Mouse (Mus musculus) layer of hippocampus, postnatal 36 days (tissue): ENCODE measurements around the gene Prame. TPM values are rescaled to one million over a fixed set of nuclear protein-coding genes. Genes with fewer than 3 reads are reported as not detected.
"Not testable (repeated sequence)": the region's sequence is repeated elsewhere in the genome, so short reads cannot be mapped to it uniquely, and the experiment has no call there.

ENCODE experiments used
- DNase-seq, 2 experiments: peaks; one replicate each; pipeline ENCODE4 v3.0.0; 2022
- total RNA-seq, 2 experiments: library from RNA; stranded (reverse); gene quantifications; 2 replicates each; pipeline ENCODE4 v1.2.3; 2021

Gene Prame
- total RNA-seq, result not detected

DNA sequence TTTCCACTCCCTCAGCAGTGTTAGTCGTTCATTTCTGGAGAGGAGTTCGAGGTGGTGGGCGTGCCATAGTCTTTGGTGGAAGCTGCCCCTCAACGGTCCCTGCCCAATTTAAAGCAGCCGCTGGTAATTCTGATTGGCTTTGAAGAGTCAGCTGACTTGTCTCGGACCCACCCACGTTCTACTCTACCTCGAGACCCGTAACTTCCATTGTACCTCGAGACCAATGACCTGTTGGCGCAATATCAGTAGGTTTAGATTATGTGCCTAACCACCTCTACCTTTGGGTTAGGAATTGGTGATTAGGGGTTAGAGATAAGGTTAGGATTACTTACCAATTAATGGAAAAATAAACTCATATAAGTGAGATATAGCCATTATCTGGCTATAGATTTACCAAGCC, at the start of gene Prame:
Gene Prame, minus strand, starts transcription at position 101 of the 400 bp plus-strand sequence.
- DNase-seq, result no peak

DNA sequence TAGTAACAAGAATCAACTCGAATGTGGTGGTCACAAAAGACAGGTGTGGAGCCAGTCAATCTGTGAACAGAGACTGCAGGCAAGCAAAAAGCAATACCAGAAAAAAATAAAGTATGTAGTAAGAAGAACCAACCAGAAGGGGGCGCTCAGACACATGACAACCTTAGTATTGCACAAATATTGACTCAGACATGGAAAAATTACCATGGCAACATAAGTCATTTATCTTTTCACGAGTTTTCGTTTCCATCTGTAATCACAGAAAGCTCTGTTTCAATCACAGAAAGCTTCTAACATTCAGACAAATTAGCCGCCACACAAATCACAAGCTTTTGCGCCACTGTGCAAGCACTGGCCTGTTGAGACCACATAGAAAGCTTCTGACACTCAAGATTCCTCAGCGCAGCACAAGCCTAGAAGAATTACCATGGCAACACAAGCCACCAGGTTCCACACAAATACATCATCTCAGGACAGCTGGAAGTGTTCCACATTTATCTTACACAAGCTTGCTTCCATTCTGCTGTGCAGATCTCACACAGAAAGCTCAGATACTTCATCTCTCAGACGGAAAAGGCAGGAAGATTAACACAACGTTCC, 24.8 kb upstream of the Prame start:
- DNase-seq, result peak; percentile 14 to 25

DNA sequence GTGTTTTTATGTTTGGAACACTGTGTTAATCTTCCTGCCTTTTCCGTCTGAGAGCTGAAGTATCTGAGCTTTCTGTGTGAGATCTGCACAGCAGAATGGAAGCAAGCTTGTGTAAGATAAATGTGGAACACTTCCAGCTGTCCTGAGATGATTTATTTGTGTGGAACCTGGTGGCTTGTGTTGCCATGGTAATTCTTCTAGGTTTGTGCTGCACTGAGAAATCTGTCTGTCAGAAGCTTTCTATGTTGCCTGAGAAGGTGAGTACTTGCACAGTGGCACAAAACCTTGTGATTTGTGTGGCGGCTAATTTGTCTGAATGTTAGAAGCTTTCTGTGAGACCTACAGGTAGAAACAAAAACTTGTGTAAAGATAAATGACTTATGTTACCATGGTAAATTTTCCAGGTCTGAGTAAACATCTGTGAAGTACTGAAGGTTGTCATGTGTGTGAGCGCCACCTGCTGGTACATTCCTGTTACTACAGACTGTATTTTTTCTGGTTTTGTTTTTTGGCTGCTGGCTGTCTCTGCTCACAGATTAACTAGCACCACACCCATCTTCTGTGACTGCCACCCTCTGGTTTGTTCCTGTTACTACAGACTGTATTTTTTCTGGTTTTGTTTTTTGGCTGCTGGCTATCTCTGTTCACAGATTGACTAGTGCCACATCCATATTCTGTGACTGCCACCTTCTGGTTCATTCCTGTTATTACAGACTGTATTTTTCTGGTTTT, 26.0 kb downstream of the Prame start:
- DNase-seq, result peak; percentile 12

- DNase-seq, result no peak
Observed at GRCm38 (mm10) chrX:135598677-135599076, 28.8 kb downstream of the Prame start, which contains the start of gene Nxf7. Gene Nxf7 (minus strand): TSS chrX:135598777.

DNA sequence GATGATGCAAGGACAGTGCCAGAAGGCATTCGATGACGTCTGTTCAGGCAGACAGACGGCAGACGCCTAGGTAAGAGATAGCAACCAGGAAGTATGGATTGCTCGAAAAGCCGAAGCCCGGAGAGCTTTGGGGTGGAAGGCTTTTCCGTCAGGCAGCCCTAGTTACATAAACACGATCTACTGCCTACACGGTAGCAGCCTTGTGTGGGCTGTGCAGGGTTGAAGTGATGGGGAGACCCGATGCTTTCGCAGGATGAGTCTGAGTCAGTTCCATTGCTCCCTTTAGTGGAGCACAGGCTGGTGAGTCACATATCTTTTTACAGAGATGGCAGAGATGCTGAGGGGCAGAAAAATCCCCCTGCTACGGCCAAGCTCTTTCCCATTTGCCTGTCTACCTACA, 29.4 kb downstream of the Prame start:
- DNase-seq, result peak; percentile 9 to 19

DNA sequence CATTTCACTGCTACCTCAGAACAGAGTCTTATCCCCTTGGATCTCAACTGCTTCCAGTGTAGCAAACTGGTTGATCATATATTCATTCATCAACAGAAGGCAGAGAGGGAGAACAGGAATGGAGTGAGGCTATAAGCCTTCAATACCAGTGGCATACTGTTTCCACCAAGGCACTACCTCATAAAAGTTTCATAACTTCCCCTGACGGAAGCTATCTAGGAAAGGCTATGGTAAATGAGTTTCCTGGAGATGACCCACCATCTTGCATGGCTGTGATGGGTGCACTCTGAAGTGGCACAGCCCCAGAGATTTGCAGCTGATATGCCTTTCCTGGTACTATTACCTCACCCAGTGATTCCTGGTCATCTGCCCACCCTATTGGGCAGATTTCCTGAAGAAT, 51.1 kb downstream of the Prame start:
- DNase-seq, result no peak

GRCm38 (mm10) chrX:135574958-135575628, 52.4 kb downstream of the Prame start:
- not testable (repeated sequence) for DNase-seq

DNA sequence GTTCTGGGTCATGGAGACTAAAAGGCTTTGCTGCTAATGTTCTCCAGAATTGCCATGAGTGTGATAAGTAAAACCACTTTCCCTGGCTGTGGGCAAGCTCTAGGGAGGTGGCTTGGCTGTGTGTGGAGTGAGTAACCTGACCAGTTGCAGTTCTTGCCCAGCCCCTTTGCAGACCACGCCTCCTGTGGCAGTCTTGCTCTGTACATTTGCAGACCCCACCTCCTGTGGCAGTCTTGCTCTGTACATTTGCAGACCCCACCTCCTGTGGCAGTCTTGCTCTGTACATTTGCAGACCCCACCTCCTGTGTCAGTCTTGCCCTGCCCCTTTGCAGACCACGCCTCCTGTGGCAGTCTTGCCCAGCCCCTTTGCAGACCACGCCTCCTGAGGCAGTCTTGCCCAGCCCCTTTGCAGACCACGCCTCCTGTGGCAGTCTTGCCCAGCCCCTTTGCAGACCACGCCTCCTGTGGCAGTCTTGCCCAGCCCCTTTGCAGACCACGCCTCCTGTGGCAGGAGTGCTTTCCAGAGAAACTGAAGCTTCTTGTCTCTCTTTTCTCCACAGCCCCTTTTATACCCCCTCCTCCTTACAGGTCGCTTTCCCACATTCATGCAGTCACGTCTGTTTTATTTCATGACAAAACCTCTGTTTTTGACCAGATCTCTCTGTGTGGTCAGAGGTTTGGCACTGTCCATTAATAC, 53.1 kb downstream of the Prame start:
- DNase-seq, result not testable (repeated sequence)

- DNase-seq, result peak; percentile 48 to 51
Observed at GRCm38 (mm10) chrX:135569467-135569866, 58.0 kb downstream of the Prame start.

DNA sequence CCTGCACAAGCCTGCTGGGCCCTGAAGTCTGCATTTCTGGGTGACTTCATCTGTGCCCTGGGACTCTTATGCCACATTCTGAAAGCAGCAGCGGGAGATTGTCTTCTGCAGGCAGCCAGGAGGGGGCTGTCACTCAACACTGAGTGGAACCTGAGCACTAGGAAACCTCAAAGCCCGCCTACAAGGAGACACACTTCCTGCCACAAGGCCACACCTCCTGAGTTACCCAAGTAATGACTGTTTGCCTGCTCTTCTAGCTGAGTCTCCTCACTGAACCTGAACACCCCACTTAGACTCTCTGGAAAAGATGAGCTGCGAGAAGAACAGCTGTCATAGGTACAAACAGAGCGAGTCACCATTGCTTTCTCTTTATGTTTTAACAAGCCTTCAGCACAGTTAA, 62.6 kb downstream of the Prame start:
- not testable (repeated sequence) for DNase-seq

Other genes with a start within 250 kb of the Prame start
- not detected for gene Gm7903, start 193.9 kb downstream of the Prame start, total RNA-seq
- not detected for gene AV320801, start 133.1 kb downstream of the Prame start, total RNA-seq
- gene Nxf7, start 28.9 kb downstream of the Prame start, total RNA-seq, result not detected
- not detected for gene Tcp11x2, start 66.1 kb upstream of the Prame start, total RNA-seq
- not detected for gene Tmsb15a, start 97.6 kb upstream of the Prame start, total RNA-seq
- gene Armcx5, start 115.0 kb upstream of the Prame start, total RNA-seq, result 10 to 100 TPM; 22.7 to 23.9 TPM
- 100 to 1,000 TPM; 316 to 323 TPM for gene Gprasp1, start 115.0 kb upstream of the Prame start, total RNA-seq
- 10 to 100 TPM; 72.2 to 76.5 TPM for gene Bhlhb9, start 169.9 kb upstream of the Prame start, total RNA-seq
- 100 to 1,000 TPM; 187 to 189 TPM for gene Gprasp2, start 211.3 kb upstream of the Prame start, total RNA-seq